Mouse (Mus musculus): ENCODE results near the gene Cmc4.

GRCm38 (mm10) chrX:75381699-75382098 is 34.7 kb downstream of the Cmc4 start:
- TF ChIP-seq POLR2A (IDR thresholded peaks at IDR 0.05; ENCODE audit: control insufficient read depth, low read depth, low read length) (no peak), CTCF (IDR thresholded peaks at IDR 0.05; ENCODE audit: control insufficient read depth, insufficient read depth, insufficient replicate concordance, low read depth, low read length) (no peak)
